Mouse (Mus musculus): ENCODE measurements around the gene Herc2.

Herc2 gene

GRCm38 (mm10) chr7:56066634-56067033, 16.6 kb downstream of the Herc2 start:
- no peak for DNase-seq (ENCODE audit: low read depth)

- DNase-seq (ENCODE audit: low read depth): no peak
Observed at GRCm38 (mm10) chr7:56071724-56072123, 21.7 kb downstream of the Herc2 start.

- no peak for DNase-seq (ENCODE audit: low read depth)
Observed at GRCm38 (mm10) chr7:56083034-56083433, 33.0 kb downstream of the Herc2 start.

GRCm38 (mm10) chr7:56089097-56089496, 39.1 kb downstream of the Herc2 start:
- no peak for DNase-seq (ENCODE audit: low read depth)

- DNase-seq (ENCODE audit: low read depth): no peak
Observed at GRCm38 (mm10) chr7:56091445-56091844, 41.4 kb downstream of the Herc2 start.

DNA sequence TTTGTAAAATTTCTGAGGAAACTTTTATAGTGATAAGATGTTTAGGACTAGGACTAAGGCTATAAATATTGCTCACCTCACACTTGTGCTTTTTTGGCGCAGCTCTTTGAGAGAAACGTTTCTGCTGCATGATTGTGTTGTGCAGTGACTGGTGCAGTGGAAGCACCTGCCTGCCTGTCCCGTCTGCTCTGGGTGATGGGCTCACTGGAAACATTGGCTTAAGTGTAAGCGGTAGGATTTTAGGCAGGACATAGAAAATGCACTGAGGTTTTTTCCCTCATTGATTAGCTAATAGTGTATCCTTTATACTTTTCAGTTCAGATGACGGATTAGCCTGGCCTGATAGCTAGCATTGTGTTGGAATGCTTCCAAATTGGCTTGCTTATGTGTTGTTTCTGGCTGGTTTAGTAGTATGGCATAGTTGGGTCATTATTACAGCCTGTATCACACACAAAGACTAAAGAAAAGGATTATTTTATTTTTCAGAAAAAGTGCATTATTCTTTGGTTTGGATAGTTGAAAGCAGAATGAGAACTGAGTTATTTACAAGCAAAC, 52.4 kb downstream of the Herc2 start:
- no peak for DNase-seq (ENCODE audit: low read depth)

DNA sequence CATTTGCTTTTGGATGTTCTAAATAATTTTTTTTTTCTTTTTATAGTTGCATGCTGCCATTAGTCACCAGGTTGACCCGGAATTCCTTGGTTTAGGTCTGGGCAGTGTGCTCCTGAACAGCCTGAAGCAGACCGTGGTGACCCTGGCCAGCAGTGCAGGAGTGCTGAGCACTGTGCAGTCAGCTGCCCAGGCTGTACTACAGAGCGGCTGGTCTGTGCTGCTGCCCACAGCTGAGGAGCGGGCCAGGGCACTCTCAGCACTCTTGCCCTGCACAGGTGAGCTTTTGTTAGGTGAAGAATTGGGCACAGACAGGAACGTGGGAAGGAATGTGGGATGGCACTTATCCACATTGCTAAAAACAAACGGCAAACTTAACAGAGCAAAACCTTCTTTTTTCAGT, 63.0 kb downstream of the Herc2 start:
- no peak for DNase-seq (ENCODE audit: low read depth)

- peak; percentile 95 for DNase-seq (ENCODE audit: low read depth)
Observed at GRCm38 (mm10) chr7:56114148-56114547, 64.2 kb downstream of the Herc2 start.

- no peak for DNase-seq (ENCODE audit: low read depth)
Observed at GRCm38 (mm10) chr7:56120968-56121367, 71.0 kb downstream of the Herc2 start.

- no peak for DNase-seq (ENCODE audit: low read depth)
Observed at GRCm38 (mm10) chr7:56121425-56121824, 71.4 kb downstream of the Herc2 start.

GRCm38 (mm10) chr7:56128080-56128479, 78.1 kb downstream of the Herc2 start:
- no peak for DNase-seq (ENCODE audit: low read depth)

GRCm38 (mm10) chr7:56129577-56129976, 79.6 kb downstream of the Herc2 start:
- no peak for DNase-seq (ENCODE audit: low read depth)

DNA sequence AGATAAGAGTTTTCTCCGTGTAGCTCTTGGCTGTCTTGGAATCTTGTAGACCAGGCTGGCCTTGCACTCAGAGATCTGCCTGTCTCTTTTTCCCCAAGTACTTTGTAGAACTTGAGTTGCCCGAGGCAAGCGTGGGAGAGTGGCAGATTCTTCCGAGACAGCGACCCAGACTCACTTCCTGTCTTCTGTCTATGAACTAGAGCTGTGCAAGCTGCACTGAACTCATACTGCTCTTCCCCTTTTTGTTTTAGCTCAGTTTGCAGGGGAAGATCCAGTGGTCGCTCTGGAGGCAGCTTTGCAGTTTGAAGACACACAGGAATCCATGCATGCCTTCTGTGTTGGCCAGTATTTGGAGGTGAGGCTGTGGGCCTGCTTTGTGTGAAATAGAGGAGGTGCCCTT, 81.6 kb downstream of the Herc2 start:
- DNase-seq (ENCODE audit: low read depth): peak; percentile 19

GRCm38 (mm10) chr7:56138706-56139105, 88.7 kb downstream of the Herc2 start:
- DNase-seq (ENCODE audit: low read depth): no peak

DNA sequence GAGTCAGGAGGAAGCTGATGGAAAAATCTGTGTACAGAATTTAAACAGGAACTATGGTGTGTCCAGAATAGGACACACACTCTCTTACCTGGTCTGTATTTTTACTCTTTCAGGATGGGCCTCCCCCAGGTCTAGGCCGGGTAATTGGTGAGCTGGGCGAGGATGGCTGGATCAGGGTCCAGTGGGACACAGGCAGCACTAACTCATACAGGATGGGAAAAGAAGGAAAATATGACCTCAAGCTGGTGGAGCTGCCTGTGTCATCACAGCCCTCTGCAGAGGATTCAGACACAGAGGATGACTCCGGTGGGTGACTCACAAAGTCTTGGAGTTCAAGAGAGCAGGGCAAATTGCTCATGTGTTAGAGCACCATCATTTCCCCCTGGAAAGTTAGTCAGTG, 96.4 kb downstream of the Herc2 start:
- no peak for DNase-seq (ENCODE audit: low read depth)

DNA sequence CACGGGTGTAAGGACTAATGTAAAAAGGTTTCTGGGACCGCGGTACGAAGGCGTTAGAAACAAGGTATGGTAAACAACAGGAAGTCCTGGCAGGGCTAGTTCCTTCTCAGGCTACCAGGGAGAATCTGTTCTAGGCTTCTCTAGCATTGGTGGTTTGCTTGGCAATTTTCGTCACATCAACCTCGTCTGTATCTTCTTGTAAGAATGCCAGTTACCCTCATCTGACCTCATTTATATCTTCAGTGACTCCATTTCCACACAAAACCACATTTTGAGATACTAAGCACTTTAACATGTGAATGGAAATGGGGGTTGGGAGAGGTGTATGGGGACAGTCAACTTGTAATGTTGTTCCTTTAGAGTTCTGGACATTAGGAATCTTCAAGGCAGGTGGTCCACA, 98.9 kb downstream of the Herc2 start:
- DNase-seq (ENCODE audit: low read depth): peak; percentile 8

- no peak for DNase-seq (ENCODE audit: low read depth)
Observed at GRCm38 (mm10) chr7:56151885-56152676, 102.1 kb downstream of the Herc2 start.

DNA sequence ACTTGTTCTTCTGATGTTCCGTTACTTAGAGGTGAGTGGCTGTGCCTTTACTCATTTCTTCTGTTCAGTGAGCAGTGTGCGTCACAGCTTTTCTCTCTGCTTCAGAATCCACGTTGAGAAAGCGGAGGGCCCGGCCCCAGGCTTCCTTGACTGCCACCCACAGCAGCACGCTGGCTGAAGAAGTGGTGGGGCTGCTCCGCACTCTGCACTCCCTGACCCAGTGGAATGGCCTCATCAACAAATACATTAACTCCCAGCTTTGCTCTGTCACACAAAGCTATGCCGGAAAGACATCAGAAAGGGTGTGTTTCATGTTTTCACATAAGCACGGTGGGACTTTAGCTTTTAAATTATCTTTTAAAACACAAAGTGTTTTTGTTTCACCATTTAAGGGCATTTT, 103.2 kb downstream of the Herc2 start:
- DNase-seq (ENCODE audit: low read depth): no peak

- no peak for DNase-seq (ENCODE audit: low read depth)
Observed at GRCm38 (mm10) chr7:56153625-56154024, 103.6 kb downstream of the Herc2 start.

DNA sequence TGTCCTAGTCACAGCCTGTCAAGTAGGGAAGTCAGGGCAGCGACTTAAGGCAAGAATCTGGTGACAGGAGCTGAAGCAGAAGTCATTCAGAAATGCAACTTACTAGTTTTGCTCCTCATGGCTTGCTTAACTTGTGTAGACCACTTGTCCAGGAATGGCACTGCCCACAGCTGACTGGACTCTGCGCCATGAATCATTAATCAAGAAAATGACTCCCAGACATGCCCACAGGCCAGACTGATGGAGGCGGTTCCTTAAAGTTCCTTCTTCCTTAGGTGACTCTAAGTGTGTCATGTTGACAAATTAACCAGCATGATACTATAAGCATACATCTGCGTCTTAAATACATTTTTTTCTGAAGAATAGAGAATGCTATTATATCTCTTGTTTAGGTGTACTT, 113.3 kb downstream of the Herc2 start:
- DNase-seq (ENCODE audit: low read depth): no peak

- DNase-seq (ENCODE audit: low read depth): no peak
Observed at GRCm38 (mm10) chr7:56168713-56169112, 118.7 kb downstream of the Herc2 start.

GRCm38 (mm10) chr7:56177371-56177770, 127.4 kb downstream of the Herc2 start:
- no peak for DNase-seq (ENCODE audit: low read depth)

DNA sequence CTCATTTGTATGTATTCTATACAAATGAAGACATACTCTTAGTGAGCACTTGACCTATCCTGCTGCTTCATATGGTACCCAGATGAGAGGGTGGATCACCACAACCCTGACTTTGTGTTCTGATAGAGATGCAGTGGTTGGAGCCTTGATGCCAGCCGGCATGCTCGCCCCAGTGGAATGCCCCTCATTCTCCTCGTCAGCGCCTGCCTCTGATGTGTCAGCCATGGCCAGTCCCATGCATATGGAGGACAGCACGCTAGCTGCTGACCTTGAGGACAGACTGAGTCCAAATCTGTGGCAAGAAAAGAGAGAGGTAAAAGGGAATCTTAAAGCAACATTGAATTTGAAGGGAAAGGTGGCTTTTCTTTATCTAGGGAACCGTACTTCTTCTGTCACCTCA, 141.0 kb downstream of the Herc2 start:
- no peak for DNase-seq (ENCODE audit: low read depth)

DNA sequence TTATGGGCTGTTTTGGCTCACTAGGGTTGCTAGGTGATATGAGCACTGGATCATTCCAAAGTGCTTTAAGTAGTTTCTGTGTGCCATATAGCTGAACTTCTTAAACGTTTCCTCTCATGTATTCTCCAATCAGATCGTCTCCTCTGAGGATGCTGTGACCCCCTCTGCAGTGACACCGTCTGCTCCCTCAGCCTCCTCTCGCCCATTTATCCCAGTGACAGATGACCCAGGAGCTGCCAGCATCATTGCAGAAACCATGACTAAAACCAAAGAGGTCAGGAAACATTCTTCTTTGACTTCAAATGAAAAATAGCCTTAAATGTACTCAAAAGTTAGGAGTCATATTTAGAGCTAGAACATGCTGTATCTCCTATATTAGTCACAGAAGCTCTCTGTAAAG, 141.7 kb downstream of the Herc2 start:
- DNase-seq (ENCODE audit: low read depth): no peak
